Mouse (Mus musculus) embryonic stem cell, embryonic (primary cell): ENCODE data around the gene Paxx.

Experiments
- CTCF ChIA-PET, 4 experiments: fragments of 300-600 bp in 2 of 4; fragments of 350-600 bp in 2 of 4; sonication (Branson Sonifier 250); formaldehyde crosslinking; loops; one replicate each; lab custom pipeline; 2022; ENCODE audit warnings: inconsistent platforms in 2 of 4; lab: Charles Lee
- POLR2A ChIA-PET, 4 experiments: fragments of 300-600 bp in 2 of 4; fragments of 350-600 bp in 2 of 4; sonication (Branson Sonifier 250); formaldehyde crosslinking; loops; one replicate each; lab custom pipeline; 2022; ENCODE audit warnings: antibody characterized with exemption in 4 of 4, inconsistent platforms in 1 of 4; lab: Charles Lee

The Paxx gene

GRCm38 (mm10) chr2:25465816-25466635 is 5.1 kb upstream of the Paxx start:
- ChIA-PET CTCF (interaction anchor here in 1 of 4 experiments (1.0 kb wide), 1 partner anchor 37 kb away, joined by 3 read pairs; the partner anchor contains the start of gene Abca2), POLR2A (interaction anchor here in 1 of 4 experiments (0.6 to 2.1 kb wide), 3 partner anchors 9 to 241 kb away, joined by 3 to 5 read pairs (median 3); partner anchors contain the start of gene Clic3)

- ChIA-PET POLR2A (no interaction called here), CTCF (interaction anchor here in 1 of 4 experiments (1.0 kb wide), 1 partner anchor 37 kb away, joined by 3 read pairs; the partner anchor contains the start of gene Abca2)
These were observed 4.4 kb upstream of the Paxx start for GRCm38 (mm10) chr2:25465256-25465655.

- CTCF ChIA-PET: interaction anchor here in 1 of 4 experiments (0.6 kb wide), 1 partner anchor 18 kb away, joined by 4 read pairs; no protein-coding TSS in a partner anchor
- POLR2A ChIA-PET: no interaction called here
These were observed 2.7 kb upstream of the Paxx start for GRCm38 (mm10) chr2:25463630-25464029.

- ChIA-PET POLR2A (interaction anchor here in 2 of 4 experiments (0.6 to 3.0 kb wide), 13 partner anchors 8 to 281 kb away, joined by 3 to 13 read pairs (median 3); partner anchors contain the start of genes Ptgds (in 2 of the 2), Abca2 (in 1 of the 2), Anapc2 (in 1 of the 2) and Nrarp (in 1 of the 2)), CTCF (interaction anchor here in 2 of 4 experiments (0.6 to 1.9 kb wide), 8 partner anchors 33 to 677 kb away, joined by 3 to 6 read pairs (median 4); partner anchors contain the start of gene Abca2 (in 2 of the 2))
These were observed 513 bp upstream of the Paxx start for GRCm38 (mm10) chr2:25461407-25461806.

- POLR2A ChIA-PET: interaction anchor here in 2 of 4 experiments (0.8 to 3.0 kb wide), 13 partner anchors 9 to 235 kb away, joined by 3 to 13 read pairs (median 6); partner anchors contain the start of genes Abca2 (in 1 of the 2), Anapc2 (in 1 of the 2), Ptgds (in 1 of the 2) and Sapcd2 (in 1 of the 2)
- CTCF ChIA-PET: interaction anchor here in 2 of 4 experiments (1.1 to 1.9 kb wide), 6 partner anchors 9 to 181 kb away, joined by 3 to 6 read pairs (median 4); partner anchors contain the start of gene Abca2 (in 1 of the 2)
These were observed 759 bp downstream of the Paxx start for GRCm38 (mm10) chr2:25460135-25460534.

- POLR2A ChIA-PET: interaction anchor here in 2 of 4 experiments (1.1 to 3.0 kb wide), 3 partner anchors 8 to 30 kb away, joined by 3 to 13 read pairs (median 8); partner anchors contain the start of gene Abca2 (in 1 of the 2)
- CTCF ChIA-PET: interaction anchor here in 1 of 4 experiments (1.1 to 1.7 kb wide), 2 partner anchors 57 to 301 kb away, joined by 3 read pairs; no protein-coding TSS in a partner anchor
These were observed 2.0 kb downstream of the Paxx start for GRCm38 (mm10) chr2:25458911-25459310.

- ChIA-PET POLR2A (interaction anchor here in 2 of 4 experiments (0.5 to 2.7 kb wide), 14 partner anchors 10 to 277 kb away, joined by 3 to 12 read pairs (median 4); partner anchors contain the start of gene Abca2 (in 2 of the 2)), CTCF (interaction anchor here in 2 of 4 experiments (0.6 to 1.7 kb wide), 9 partner anchors 26 to 807 kb away, joined by 3 to 10 read pairs (median 3); partner anchors contain the start of genes Abca2 (in 1 of the 2) and Fut7 (in 1 of the 2))
These were observed 3.6 kb downstream of the Paxx start for GRCm38 (mm10) chr2:25457022-25457896.

GRCm38 (mm10) chr2:25456205-25456953 is 4.5 kb downstream of the Paxx start, which contains the start of gene Clic3:
Gene Clic3 (plus strand): TSS chr2:25456838.
- ChIA-PET POLR2A (interaction anchor here in 3 of 4 experiments (0.5 to 2.7 kb wide), 19 partner anchors 9 to 276 kb away, joined by 3 to 12 read pairs (median 4); partner anchors contain the start of genes Abca2 (in 2 of the 3) and Traf2 (in 1 of the 3)), CTCF (interaction anchor here in 2 of 4 experiments (0.6 to 1.6 kb wide), 9 partner anchors 10 to 151 kb away, joined by 3 to 6 read pairs (median 3); partner anchors contain the start of genes Abca2 (in 1 of the 2) and Fut7 (in 1 of the 2))

- ChIA-PET CTCF (interaction anchor here in 1 of 4 experiments (0.5 kb wide), 1 partner anchor 26 kb away, joined by 3 read pairs; no protein-coding TSS in a partner anchor), POLR2A (interaction anchor here (0.6 to 1.3 kb wide), 6 partner anchors 13 to 525 kb away, joined by 3 to 6 read pairs (median 4); no protein-coding TSS in a partner anchor)
These were observed 7.9 kb downstream of the Paxx start for GRCm38 (mm10) chr2:25452951-25453350.

- ChIA-PET CTCF (interaction anchor here in 2 of 4 experiments (1.6 to 1.9 kb wide), 3 partner anchors 9 to 30 kb away, joined by 4 to 6 read pairs (median 6); partner anchors contain the start of genes Abca2 (in 1 of the 2) and Paxx (in 1 of the 2)), POLR2A (interaction anchor here in 2 of 4 experiments (1.4 to 2.0 kb wide), 2 partner anchors 9 to 22 kb away, joined by 3 to 8 read pairs; partner anchors contain the start of gene Paxx (in 1 of the 2))
These were observed 9.8 kb downstream of the Paxx start for GRCm38 (mm10) chr2:25450853-25451647.

GRCm38 (mm10) chr2:25442682-25443081 is 18.2 kb downstream of the Paxx start:
- ChIA-PET CTCF (interaction anchor here in 1 of 4 experiments (1.2 kb wide), 1 partner anchor 14 kb away, joined by 3 read pairs; the partner anchor contains the start of gene Abca2), POLR2A (no interaction called here)

GRCm38 (mm10) chr2:25441067-25441466 is 19.8 kb downstream of the Paxx start:
- ChIA-PET CTCF (no interaction called here), POLR2A (interaction anchor here in 1 of 4 experiments (0.9 to 3.5 kb wide), 3 partner anchors 12 to 84 kb away, joined by 3 to 12 read pairs (median 3); partner anchors contain the start of genes Abca2 and Clic3)

- ChIA-PET CTCF (interaction anchor here in 2 of 4 experiments (0.8 to 2.1 kb wide), 4 partner anchors 8 to 145 kb away, joined by 3 to 8 read pairs (median 3); partner anchors contain the start of genes Abca2 (in 1 of the 2) and Ajm1 (in 1 of the 2)), POLR2A (interaction anchor here in 2 of 4 experiments (0.6 to 1.6 kb wide), 6 partner anchors 8 to 264 kb away, joined by 3 to 4 read pairs (median 3); partner anchors contain the start of genes Clic3 (in 1 of the 2), Mamdc4 (in 1 of the 2), Paxx (in 1 of the 2) and Phpt1 (in 1 of the 2))
These were observed 24.5 kb downstream of the Paxx start for GRCm38 (mm10) chr2:25436286-25436820.

GRCm38 (mm10) chr2:25434292-25434691 is 26.6 kb downstream of the Paxx start:
- ChIA-PET CTCF (interaction anchor here in 1 of 4 experiments (2.0 kb wide), 1 partner anchor 13 kb away, joined by 8 read pairs; no protein-coding TSS in a partner anchor), POLR2A (interaction anchor here in 3 of 4 experiments (0.5 to 2.7 kb wide), 7 partner anchors 12 to 698 kb away, joined by 3 to 11 read pairs (median 3); partner anchors contain the start of genes Clic3 (in 1 of the 3), Entpd2 (in 1 of the 3) and Paxx (in 1 of the 3))
